Mouse (Mus musculus) myocyte (in vitro differentiated cells): ENCODE data around the gene Syngr3. TPM values are rescaled to one million over a fixed set of nuclear protein-coding genes. Genes with fewer than 3 reads are reported as not detected.

Experiments used
- H3K27me3 ChIP-seq: one replicate; pipeline ENCODE4 v1.6.1; 2011; ENCODE audit not compliant: control insufficient read depth, insufficient read depth, insufficient read length
- H3K36me3 ChIP-seq: one replicate; pipeline ENCODE4 v1.6.1; 2011; ENCODE audit not compliant: control insufficient read depth, insufficient read depth
- H3K4me2 ChIP-seq: one replicate; pipeline ENCODE4 v1.6.1; 2011; ENCODE audit warnings: low read depth, control low read depth
- H3K4me3 ChIP-seq: one replicate; pipeline ENCODE4 v1.5.1; 2011; ENCODE audit warnings: mild to moderate bottlenecking, control low read depth, moderate library complexity
- H3K79me2 ChIP-seq: one replicate; pipeline ENCODE4 v1.6.1; 2011; ENCODE audit not compliant: control insufficient read depth, insufficient read depth
- H3ac ChIP-seq: one replicate; pipeline ENCODE4 v1.6.1; 2011; ENCODE audit not compliant: control insufficient read depth, insufficient read length
- CEBPB ChIP-seq: IDR thresholded peaks from 2 replicates; pipeline ENCODE4 v1.6.1; 2011; ENCODE audit warnings: mild to moderate bottlenecking, moderate library complexity; ENCODE audit not compliant: poor library complexity, insufficient read depth, severe bottlenecking
- E2F4 ChIP-seq: IDR thresholded peaks from one replicate; pipeline ENCODE4 v1.6.1; 2011; ENCODE audit warnings: mild to moderate bottlenecking, control low read depth, moderate library complexity; ENCODE audit not compliant: insufficient read depth
- MAX ChIP-seq: IDR thresholded peaks from one replicate; pipeline ENCODE4 v1.6.1; 2011; ENCODE audit warnings: low read depth, mild to moderate bottlenecking, control low read depth
- MYOD1 ChIP-seq, 3 experiments: IDR thresholded peaks; one replicate each; pipeline ENCODE4 v1.6.1; 2011; ENCODE audit warnings: control low read depth in 2 of 3, low read depth in 2 of 3, mild to moderate bottlenecking in 2 of 3, moderate library complexity in 1 of 3; ENCODE audit not compliant: insufficient read length in 2 of 3, control insufficient read depth in 1 of 3
- MYOG ChIP-seq, 3 experiments: IDR thresholded peaks; one replicate each; pipeline ENCODE4 v1.6.1; 2011; ENCODE audit warnings: control low read depth in 2 of 3, low read depth in 2 of 3, mild to moderate bottlenecking in 2 of 3; ENCODE audit not compliant: insufficient read length in 2 of 3, control insufficient read depth in 1 of 3, insufficient read depth in 1 of 3
- POLR2A ChIP-seq: IDR thresholded peaks from one replicate; pipeline ENCODE4 v1.6.1; 2011; ENCODE audit warnings: low read depth, mild to moderate bottlenecking, control low read depth, moderate library complexity; ENCODE audit not compliant: insufficient read length
- POLR2AphosphoS2 ChIP-seq: IDR thresholded peaks from one replicate; pipeline ENCODE4 v1.6.1; 2011; ENCODE audit warnings: low read depth, control low read depth; ENCODE audit not compliant: insufficient read length
- REST ChIP-seq: IDR thresholded peaks from one replicate; pipeline ENCODE4 v1.6.1; 2011; ENCODE audit warnings: mild to moderate bottlenecking, control low read depth, moderate library complexity; ENCODE audit not compliant: insufficient read depth, insufficient read length
- SRF ChIP-seq: IDR thresholded peaks from one replicate; pipeline ENCODE4 v1.6.1; 2011; ENCODE audit warnings: low read depth; ENCODE audit not compliant: control insufficient read depth, insufficient read length
- TCF12 ChIP-seq: IDR thresholded peaks from one replicate; pipeline ENCODE4 v1.6.1; 2011; ENCODE audit warnings: mild to moderate bottlenecking, control low read depth; ENCODE audit not compliant: poor library complexity, insufficient read depth, severe bottlenecking
- TCF3 ChIP-seq: IDR thresholded peaks from one replicate; pipeline ENCODE4 v1.6.1; 2011; ENCODE audit warnings: low read depth, control low read depth; ENCODE audit not compliant: insufficient read length
- USF1 ChIP-seq: IDR thresholded peaks from one replicate; pipeline ENCODE4 v1.6.1; 2011; ENCODE audit warnings: low read depth, mild to moderate bottlenecking, control low read depth, moderate library complexity
- polyA plus RNA-seq: library from polyadenylated mRNA; unstranded; fragments of >200 nt; fragmentation: generic; extraction: Trizol; gene quantifications from one replicate; pipeline ENCODE4 v1.2.1, GENCODE M21; 2012; ENCODE audit warnings: missing spikeins

Syngr3 gene
- polyA plus RNA-seq, 1 experiment = 0.29 TPM

DNA sequence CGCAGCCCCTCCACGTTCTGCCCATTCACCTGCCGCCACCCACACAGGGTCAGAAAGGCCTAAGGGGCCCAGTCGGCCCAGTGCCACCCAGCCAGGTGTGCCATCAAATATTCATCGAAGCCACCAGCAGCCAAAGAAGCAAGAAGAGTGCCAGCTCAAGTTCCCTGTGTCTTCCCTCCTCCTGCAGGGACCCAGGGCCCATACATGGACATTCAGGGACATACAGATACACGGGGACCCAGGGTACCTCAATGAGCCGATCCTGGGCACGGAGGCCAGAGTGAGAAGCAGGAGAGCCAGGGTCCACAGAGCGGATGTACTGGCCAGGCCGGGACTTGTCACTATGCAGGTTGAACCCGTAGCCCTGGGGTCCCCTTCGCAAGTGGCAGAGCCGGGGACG is 47.8 kb downstream of the Syngr3 start:
- Histone ChIP-seq H3K27me3 (no peaks in the 10 kb centered on the region), H3K36me3 (no peaks in the 10 kb centered on the region), H3K79me2 (no peaks in the 10 kb centered on the region), H3K4me3 (no peak overlapping the region), H3K4me2 (no peak overlapping the region), H3ac (no peak overlapping the region)
- TF ChIP-seq E2F4 = no peak

GRCm38 (mm10) chr17:24640581-24640980 is 49.2 kb downstream of the Syngr3 start:
- H3K4me2 ChIP-seq = no peak overlapping the region
- no peaks in the 10 kb centered on the region for H3K27me3 ChIP-seq
- TF ChIP-seq TCF3 (no peak), REST (no peak), TCF12 (no peak)
- no peak overlapping the region for H3ac ChIP-seq
- no peak overlapping the region for H3K4me3 ChIP-seq
- H3K79me2 ChIP-seq = no peaks in the 10 kb centered on the region
- no peaks in the 10 kb centered on the region for H3K36me3 ChIP-seq

- TF ChIP-seq E2F4 (no peak), MYOD1 (IDR thresholded peaks at IDR 0.05; ENCODE audit: control insufficient read depth in 1 of 3, insufficient read length in 2 of 3, low read depth in 2 of 3) (no peak), TCF12 (no peak), USF1 (no peak), POLR2A (no peak), MAX (no peak), CEBPB (no peak), POLR2AphosphoS2 (no peak), SRF (no peak), TCF3 (no peak), MYOG (IDR thresholded peaks at IDR 0.05; ENCODE audit: control insufficient read depth in 1 of 3, insufficient read depth in 1 of 3, insufficient read length in 2 of 3, low read depth in 2 of 3) (no peak), REST (no peak)
- no peak overlapping the region for H3K4me3 ChIP-seq
- no peaks in the 10 kb centered on the region for H3K79me2 ChIP-seq
- H3K27me3 ChIP-seq = no peaks in the 10 kb centered on the region
- no peaks in the 10 kb centered on the region for H3K36me3 ChIP-seq
- no peak overlapping the region for H3ac ChIP-seq
- no peak overlapping the region for H3K4me2 ChIP-seq
Measured at GRCm38 (mm10) chr17:24640119-24640518, 49.6 kb downstream of the Syngr3 start.

- TF ChIP-seq MAX = no peak
- no peak for TF ChIP-seq USF1
- no peak for TF ChIP-seq TCF12
- TF ChIP-seq TCF3 = no peak
- no peak for TF ChIP-seq E2F4
- TF ChIP-seq POLR2A = no peak
- no peak for TF ChIP-seq MYOG (IDR thresholded peaks at IDR 0.05; ENCODE audit: control insufficient read depth in 1 of 3, insufficient read depth in 1 of 3, insufficient read length in 2 of 3, low read depth in 2 of 3)
- TF ChIP-seq POLR2AphosphoS2 = no peak
- no peak for TF ChIP-seq CEBPB
- no peak for TF ChIP-seq MYOD1 (IDR thresholded peaks at IDR 0.05; ENCODE audit: control insufficient read depth in 1 of 3, insufficient read length in 2 of 3, low read depth in 2 of 3)
- no peak for TF ChIP-seq REST
- no peak for TF ChIP-seq SRF
- H3K4me2 ChIP-seq = no peak overlapping the region
- H3K79me2 ChIP-seq = no peaks in the 10 kb centered on the region
Measured at GRCm38 (mm10) chr17:24639571-24639988, 50.2 kb downstream of the Syngr3 start.

DNA sequence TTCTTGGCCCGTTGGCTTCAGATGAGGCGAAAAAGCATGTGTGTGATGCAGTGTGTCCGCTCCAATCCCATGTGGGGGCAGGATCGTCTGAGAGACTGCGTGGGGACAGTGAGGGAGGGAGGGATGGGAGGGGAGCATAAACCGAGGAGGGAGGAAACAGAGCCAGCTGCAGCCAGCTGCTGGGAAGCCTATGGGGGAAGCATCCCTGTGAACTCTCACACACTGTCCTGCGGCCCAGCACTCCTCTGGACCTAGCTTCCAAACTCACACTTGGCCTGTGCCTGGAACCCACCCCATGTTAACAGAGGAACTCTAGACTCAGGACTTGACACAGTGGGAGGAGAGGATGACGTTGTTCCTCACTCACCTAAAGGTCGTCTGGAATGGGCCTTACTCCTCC is 50.9 kb downstream of the Syngr3 start:
- no peak overlapping the region for H3K4me2 ChIP-seq
- TF ChIP-seq MAX (no peak), POLR2AphosphoS2 (no peak)
- H3K79me2 ChIP-seq = no peaks in the 10 kb centered on the region
- no peak overlapping the region for H3ac ChIP-seq
- no peaks in the 10 kb centered on the region for H3K27me3 ChIP-seq
- H3K4me3 ChIP-seq = no peak overlapping the region
- H3K36me3 ChIP-seq = no peaks in the 10 kb centered on the region

More at GRCm38 (mm10) chr17:24639571-24639988, 50.2 kb downstream of the Syngr3 start:
- Histone ChIP-seq H3ac (no peak overlapping the region), H3K27me3 (no peaks in the 10 kb centered on the region), H3K36me3 (no peaks in the 10 kb centered on the region), H3K4me3 (no peak overlapping the region)

DNA sequence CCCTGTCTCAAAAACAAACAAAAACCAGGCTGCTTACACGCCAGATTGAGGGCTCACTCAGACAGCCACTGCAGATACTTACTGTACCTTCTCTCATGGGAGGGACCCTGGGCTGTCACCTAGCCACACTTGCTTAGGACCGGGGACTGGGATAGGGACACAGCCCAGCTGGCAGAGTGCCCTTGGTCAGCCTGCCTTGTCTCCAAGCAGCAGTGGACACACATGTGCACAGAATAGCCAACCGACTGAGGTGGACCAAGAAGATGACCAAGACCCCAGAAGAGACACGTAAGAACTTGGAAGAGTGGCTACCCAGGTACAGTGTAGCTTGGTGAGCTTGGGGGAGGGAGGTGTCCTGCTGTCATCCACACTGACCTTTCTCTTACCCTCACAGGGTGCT is 51.5 kb downstream of the Syngr3 start:
- Histone ChIP-seq H3K4me3 (no peak overlapping the region), H3K79me2 (no peaks in the 10 kb centered on the region), H3K36me3 (no peaks in the 10 kb centered on the region), H3K4me2 (no peak overlapping the region), H3K27me3 (no peaks in the 10 kb centered on the region), H3ac (no peak overlapping the region)
- TF ChIP-seq E2F4 (no peak), CEBPB (no peak)
